Mouse (Mus musculus): Measurements from ENCODE around the gene Prss40. TPM values are rescaled to one million over a fixed set of nuclear protein-coding genes. Genes with fewer than 3 reads are reported as not detected.
A peak's percentile ranks its signal among the peaks of the same experiment; 100 is the strongest.
"Not testable (repeated sequence)": the region's sequence is repeated elsewhere in the genome, so short reads cannot be mapped to it uniquely, and the experiment has no call there.

Gene Prss40
- total RNA-seq, 2 experiments from 2014 or later: not detected

GRCm38 (mm10) chr1:34535043-34535698 is 25.6 kb downstream of the Prss40 start, which contains the start of gene Cfc1:
TSS of gene Cfc1 (plus strand) at chr1:34535648.
- not testable (repeated sequence) for DNase-seq

- not testable (repeated sequence) for DNase-seq
Observed at GRCm38 (mm10) chr1:34534574-34534973, 26.2 kb downstream of the Prss40 start.

- DNase-seq: no peak
Observed at GRCm38 (mm10) chr1:34523647-34524046, 37.1 kb downstream of the Prss40 start.

- DNase-seq: no peak
Observed at GRCm38 (mm10) chr1:34522850-34523244, 37.9 kb downstream of the Prss40 start.

- DNase-seq: no peak
Observed at GRCm38 (mm10) chr1:34522205-34522849, 38.4 kb downstream of the Prss40 start.

GRCm38 (mm10) chr1:34518259-34518658 is 42.5 kb downstream of the Prss40 start:
- DNase-seq: no peak

- DNase-seq: not testable (repeated sequence)
Observed at GRCm38 (mm10) chr1:34517797-34518196, 42.9 kb downstream of the Prss40 start.

- DNase-seq: not testable (repeated sequence)
Observed at GRCm38 (mm10) chr1:34517297-34517696, 43.4 kb downstream of the Prss40 start.

GRCm38 (mm10) chr1:34516595-34516994 is 44.1 kb downstream of the Prss40 start:
- no peak for DNase-seq

GRCm38 (mm10) chr1:34513068-34513467 is 47.7 kb downstream of the Prss40 start:
- no peak for DNase-seq

- peak; percentile 51 for DNase-seq
Observed at GRCm38 (mm10) chr1:34511027-34511426, 49.7 kb downstream of the Prss40 start.

GRCm38 (mm10) chr1:34510575-34510981 is 50.2 kb downstream of the Prss40 start:
- no peak for DNase-seq

GRCm38 (mm10) chr1:34507986-34508385 is 52.8 kb downstream of the Prss40 start:
- no peak for DNase-seq

GRCm38 (mm10) chr1:34505970-34506551 is 54.7 kb downstream of the Prss40 start:
- DNase-seq: no peak

- DNase-seq: no peak
Observed at GRCm38 (mm10) chr1:34505307-34505706, 55.4 kb downstream of the Prss40 start.

GRCm38 (mm10) chr1:34502991-34503390 is 57.8 kb downstream of the Prss40 start:
- no peak for DNase-seq

Other genes starting within 250 kb of the Prss40 start
- gene Ccdc115, start 121.3 kb downstream of the Prss40 start, total RNA-seq (2021): 10 to 100 TPM; 20.7 to 22.0 TPM
- gene Imp4, start 121.1 kb downstream of the Prss40 start, total RNA-seq (2021): 10 to 100 TPM; 50.7 to 60.9 TPM
- gene Ptpn18, start 101.2 kb downstream of the Prss40 start, total RNA-seq (2021): 10 to 100 TPM; 10.6 to 11.3 TPM
- gene Prss39, start 62.5 kb downstream of the Prss40 start, total RNA-seq (2021): not detected
- not detected for gene Cfc1, start 25.3 kb downstream of the Prss40 start, total RNA-seq (2021)
- 1 to 10 TPM in 1 of 2 experiments, under 1 TPM in 1; 0.69 to 1.1 TPM for gene Amer3, start 18.7 kb upstream of the Prss40 start, total RNA-seq (2021)